Comparison of ENCODE assay signal across 8 mouse cellular contexts in the genomic region with DNA sequence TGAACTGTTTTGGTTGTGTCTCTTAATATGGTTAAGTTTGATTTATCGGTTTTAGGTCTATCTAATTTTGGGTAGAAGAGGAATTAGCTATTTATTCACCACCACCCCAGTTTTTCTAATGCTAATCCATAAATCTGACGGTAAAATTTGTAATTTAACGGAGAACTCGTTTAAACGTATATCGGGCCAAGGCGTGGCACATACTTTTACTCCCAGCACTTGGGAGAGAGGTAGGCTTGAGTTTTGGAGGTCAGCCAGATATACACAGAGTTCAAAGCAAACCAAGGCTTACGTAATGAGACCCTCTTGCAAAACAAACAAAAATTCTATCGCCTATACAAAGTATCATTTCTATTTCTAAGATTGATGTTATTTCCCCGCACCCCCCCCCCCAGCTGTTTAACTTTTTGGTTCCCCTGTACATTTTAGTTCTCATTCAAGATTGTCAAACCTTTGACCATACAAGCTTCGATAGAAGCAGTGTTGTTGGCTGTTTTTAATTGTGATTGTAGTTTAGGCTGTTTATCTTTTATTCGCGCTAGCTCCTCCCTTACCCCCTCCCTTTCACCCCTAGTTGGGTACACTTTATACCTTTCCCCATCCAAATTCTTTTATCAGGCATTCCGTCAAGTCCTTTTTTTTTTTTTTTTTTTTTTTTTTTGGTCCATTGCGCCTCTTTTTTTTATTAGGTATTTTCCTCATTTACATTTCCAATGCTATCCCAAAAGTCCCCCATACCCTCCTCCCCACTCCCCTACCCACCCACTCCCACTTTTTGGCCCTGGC. TPM values are rescaled to one million over a fixed set of nuclear protein-coding genes. Genes with fewer than 3 reads are reported as not detected.
DNase-seq lines count a peak whose midpoint lies in the region; ATAC-seq and TF ChIP-seq lines count a peak whose summit lies in the region.

No protein-coding gene starts in this region.

- peak overlapping the region; percentile 90 to 99 for H3K4me3 ChIP-seq in ES-E14 (ENCODE audit: insufficient read depth in 1 of 2, low read depth in 1 of 2, low read length in 2 of 2, poor library complexity in 1 of 2, severe bottlenecking in 1 of 2)
- H3K4me3 ChIP-seq in forebrain, postnatal 0 days (ENCODE audit: low read depth, low read length): peak overlapping the region; percentile 79
- peak overlapping the region; percentile 85 for H3K4me3 ChIP-seq in limb, embryonic 14.5 days (replicated peaks; ENCODE audit: low read length)
- H3K4me3 ChIP-seq in neural tube, embryonic 13.5 days: peak overlapping the region; percentile 73
- H3K4me3 ChIP-seq in cerebellum, adult 2 months (replicated peaks; ENCODE audit: insufficient read depth, low read depth, low read length): no peak overlapping the region

- H3K27ac ChIP-seq in ES-E14 (ENCODE audit: insufficient read depth, low read depth, low read length, poor library complexity, severe bottlenecking): no peak overlapping the region; the same call in 1 of the 2 replicates
- H3K27ac ChIP-seq in forebrain, postnatal 0 days (ENCODE audit: low read depth, low read length): no peak overlapping the region
- H3K27ac ChIP-seq in limb, embryonic 14.5 days (replicated peaks; ENCODE audit: low read depth, low read length): peak overlapping the region; percentile 98
- peak overlapping the region; percentile 97 for H3K27ac ChIP-seq in neural tube, embryonic 13.5 days (replicated peaks)
- H3K27ac ChIP-seq in cerebellum, adult 2 months (ENCODE audit: insufficient read depth, low read length): no peak overlapping the region

- peaks cover 8% of the 10 kb centered on the region; the same call in 1 of the 2 replicates for H3K36me3 ChIP-seq in ES-E14 (ENCODE audit: control insufficient read depth, insufficient read depth, low read length, poor library complexity, severe bottlenecking)
- no peaks in the 10 kb centered on the region for H3K36me3 ChIP-seq in forebrain, postnatal 0 days (ENCODE audit: insufficient read depth)
- H3K36me3 ChIP-seq in limb, embryonic 14.5 days (ENCODE audit: control insufficient read depth, insufficient read depth, low read length): no peaks in the 10 kb centered on the region
- no peaks in the 10 kb centered on the region for H3K36me3 ChIP-seq in neural tube, embryonic 13.5 days

- no peak for TF ChIP-seq CTCF in forebrain, postnatal 0 days (IDR thresholded peaks at IDR 0.05; ENCODE audit: low read depth)
- no peak for TF ChIP-seq CTCF in cerebellum, adult 2 months (IDR thresholded peaks at IDR 0.05; ENCODE audit: borderline replicate concordance, insufficient read depth, low read depth, low read length)

- WGBS in forebrain, postnatal 0 days: 19% methylated on average over 15 of the region's 15 CpGs
- WGBS in limb, embryonic 14.5 days: 22% methylated on average over 15 of the region's 15 CpGs
- 32% methylated on average over 15 of the region's 15 CpGs for WGBS in neural tube, embryonic 13.5 days
- WGBS in cerebellum, adult 2 months: 20% methylated on average over 15 of the region's 15 CpGs

- ATAC-seq in CD4-positive, CD25-positive, alpha-beta regulatory T cell, adult 4 months: no peak
- no peak for ATAC-seq in forebrain, postnatal 0 days
- ATAC-seq in limb, embryonic 14.5 days (ENCODE audit: low FRiP score, low read depth): no peak
- no peak for ATAC-seq in neural tube, embryonic 13.5 days (ENCODE audit: low read depth)

- H3K27me3 ChIP-seq in forebrain, postnatal 0 days (ENCODE audit: insufficient read depth, low read length): no peaks in the 10 kb centered on the region
- H3K27me3 ChIP-seq in limb, embryonic 14.5 days (ENCODE audit: control insufficient read depth, insufficient read depth, low read length): no peaks in the 10 kb centered on the region
- H3K27me3 ChIP-seq in neural tube, embryonic 13.5 days: no peaks in the 10 kb centered on the region
- no peaks in the 10 kb centered on the region for H3K27me3 ChIP-seq in cerebellum, adult 2 months (ENCODE audit: control insufficient read depth, insufficient read depth, low read length)

- in situ Hi-C loops in ES-E14 (cut with MboI; ENCODE audit: low sequenced_read_pairs in 2 of 2, unreplicated experiment in 2 of 2): no loop called here

- H3K4me1 ChIP-seq in ES-E14 (ENCODE audit: control insufficient read depth in 2 of 2, insufficient read depth in 2 of 2, low read length in 2 of 2, poor library complexity in 1 of 2): peaks cover 2 to 3% of the 10 kb centered on the region in 2 experiments; a peak in 2 of 4 replicates
- H3K4me1 ChIP-seq in forebrain, postnatal 0 days (ENCODE audit: insufficient read depth): peaks cover 7% of the 10 kb centered on the region
- H3K4me1 ChIP-seq in limb, embryonic 14.5 days (ENCODE audit: control insufficient read depth, insufficient read depth, low read length): peaks cover 6% of the 10 kb centered on the region
- peaks cover 30% of the 10 kb centered on the region for H3K4me1 ChIP-seq in neural tube, embryonic 13.5 days (replicated peaks)
- no peaks in the 10 kb centered on the region; the same call in 1 of the 2 replicates for H3K4me1 ChIP-seq in cerebellum, adult 2 months (ENCODE audit: control insufficient read depth, insufficient read depth, low read length)

- H3K9ac ChIP-seq in ES-E14 (ENCODE audit: insufficient read depth, low read depth, low read length, poor library complexity, severe bottlenecking): no peak overlapping the region; the same call in 1 of the 2 replicates
- H3K9ac ChIP-seq in forebrain, postnatal 0 days: 0 out of 2 replicates have a peak overlapping the region, but pooled peaks have one; percentile 86
- H3K9ac ChIP-seq in limb, embryonic 14.5 days (ENCODE audit: low read depth, low read length, severe bottlenecking): peak overlapping the region; percentile 91
- peak overlapping the region; percentile 80 for H3K9ac ChIP-seq in neural tube, embryonic 13.5 days

- peak; percentile 20 for DNase-seq in CD4-positive, CD25-positive, alpha-beta regulatory T cell, adult 2 months (ENCODE audit: low read depth, low spot score)
- DNase-seq in ES-E14 (ENCODE audit: low read depth, low spot score): no peak
- DNase-seq in forebrain, postnatal 0 days: no peak
- DNase-seq in limb, embryonic 14.5 days (ENCODE audit: low spot score): no peak
- DNase-seq in ovary, postnatal 14 days (ENCODE audit: low spot score): no peak
- no peak for DNase-seq in cerebellum, adult 2 months

- H3K9me3 ChIP-seq in ES-E14 (ENCODE audit: control insufficient read depth, insufficient read depth, low read depth, low read length): no peaks in the 10 kb centered on the region
- H3K9me3 ChIP-seq in forebrain, postnatal 0 days (ENCODE audit: low read length): no peaks in the 10 kb centered on the region
- H3K9me3 ChIP-seq in limb, embryonic 14.5 days (ENCODE audit: control insufficient read depth, low read length): no peaks in the 10 kb centered on the region
- no peaks in the 10 kb centered on the region for H3K9me3 ChIP-seq in neural tube, embryonic 13.5 days

- TF ChIP-seq POLR2A in limb, embryonic 14.5 days (IDR thresholded peaks at IDR 0.05; ENCODE audit: borderline replicate concordance, extremely low read depth, insufficient read depth, insufficient read length): no peak
- no peak for TF ChIP-seq POLR2A in cerebellum, adult 2 months (IDR thresholded peaks at IDR 0.05; ENCODE audit: borderline replicate concordance, insufficient read depth, low read length)

- H3K4me2 ChIP-seq in forebrain, postnatal 0 days (ENCODE audit: low read depth): peak overlapping the region; percentile 61
- H3K4me2 ChIP-seq in limb, embryonic 14.5 days (replicated peaks; ENCODE audit: low read depth, low read length, severe bottlenecking): peak overlapping the region; percentile 79
- H3K4me2 ChIP-seq in neural tube, embryonic 13.5 days: peak overlapping the region; percentile 73

TF ChIP-seq in ES-E14, 5 proteins besides CTCF, POLR2A, EP300 and RAD21:
- TF ChIP-seq MAFK (IDR thresholded peaks at IDR 0.05; ENCODE audit: insufficient read depth, low read depth, low read length) (no peak), ZNF384 (IDR thresholded peaks at IDR 0.05; ENCODE audit: low read depth, low read length) (peak; percentile 52; the same call in 1 of the 2 replicates)

RNA-seq across cellular contexts. Expression of gene Xrn2, which starts 1.5 kb away (rescaled TPM):
- 100 to 1,000 TPM; 166 to 178 TPM for polyA plus RNA-seq in CD4-positive, CD25-positive, alpha-beta regulatory T cell, adult 4 months (2017; shearing (Covaris generic))
- total RNA-seq in ES-E14 (2012; rRNA removed): 80.0 and 85.7 TPM in 2 replicates
- total RNA-seq in forebrain, postnatal 0 days (2014; rRNA removed): 94.6 and 95.8 TPM in 2 replicates
- 67.8 and 78.9 TPM in 2 replicates for polyA plus RNA-seq in forebrain, postnatal 0 days (2015; fragmentation: Nextera tagmentation; extraction: Ambion mirVana)
- 40.0 and 57.0 TPM in 2 replicates for polyA plus RNA-seq in limb, embryonic 14.5 days (2012; rRNA removed)
- 81.8 and 86.2 TPM in 2 replicates for polyA plus RNA-seq in limb, embryonic 14.5 days (2014; fragmentation: Nextera tagmentation; extraction: Ambion mirVana)
- polyA plus RNA-seq in neural tube, embryonic 13.5 days (2015; fragmentation: Nextera tagmentation; extraction: Ambion mirVana): 73.1 and 76.7 TPM in 2 replicates
- 27.3 and 31.7 TPM in 2 replicates for polyA plus RNA-seq in cerebellum, adult 2 months (2012; rRNA removed)

Comparison
In these comparisons a context has a peak if more than half of its experiments do, and no peak if none do; other contexts are left out.
1. H3K27ac ChIP-seq: peak in limb, embryonic 14.5 days (single experiment) and neural tube, embryonic 13.5 days (single experiment); none in ES-E14 (single experiment), forebrain, postnatal 0 days (single experiment) and cerebellum, adult 2 months (single experiment).
2. Peak in every context shown above with its lines, with median percentiles within 50 percentile points of each other: H3K4me2 ChIP-seq.